Mouse (Mus musculus): Measurements from ENCODE around the gene Mog. TPM values are rescaled to one million over a fixed set of nuclear protein-coding genes. Genes with fewer than 3 reads are reported as not detected.

The Mog gene
- total RNA-seq (2014; fragmentation: Nextera tagmentation) = not detected in 2 replicates
- not detected in 2 replicates for total RNA-seq (2017)

- peak; percentile 74 for ATAC-seq (replicated peaks; ENCODE audit: poor library complexity, severe bottlenecking)
These were observed at the start of gene Mog for GRCm38 (mm10) chr17:37022628-37023576. TSS of gene Mog (minus strand) at chr17:37023398.

DNA sequence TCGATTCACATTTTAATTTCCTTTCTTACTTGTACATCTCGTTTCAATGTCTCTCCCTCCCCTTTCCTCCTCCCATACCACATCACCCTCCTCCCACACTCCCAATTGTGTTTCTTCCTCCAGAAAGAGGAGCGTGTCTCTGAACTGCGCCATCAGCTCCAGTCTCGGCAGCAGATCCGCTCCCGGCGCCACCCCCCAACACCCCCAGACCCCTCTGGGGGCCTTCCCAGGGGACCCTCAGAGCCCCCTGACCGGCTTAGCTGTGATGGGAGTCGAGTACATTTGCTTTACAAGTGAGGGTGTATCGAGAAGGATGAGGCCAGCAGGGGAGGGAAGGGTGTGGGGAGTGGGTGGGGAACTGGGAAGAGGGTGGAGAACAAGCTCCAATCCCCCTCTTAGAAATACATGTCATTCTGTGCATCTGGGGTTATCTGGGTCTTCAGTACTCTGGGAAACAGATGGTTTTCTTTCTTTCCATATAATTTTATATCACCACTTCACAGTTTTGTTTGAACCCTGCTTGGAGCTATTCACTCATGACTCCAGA, 49.6 kb upstream of the Mog start:
- ATAC-seq (replicated peaks; ENCODE audit: poor library complexity, severe bottlenecking) = no peak

- ATAC-seq (replicated peaks; ENCODE audit: poor library complexity, severe bottlenecking) = no peak
These were observed 49.0 kb upstream of the Mog start for GRCm38 (mm10) chr17:37072080-37072729.

- ATAC-seq (replicated peaks; ENCODE audit: poor library complexity, severe bottlenecking) = no peak
These were observed 46.9 kb upstream of the Mog start for GRCm38 (mm10) chr17:37070121-37070520.

DNA sequence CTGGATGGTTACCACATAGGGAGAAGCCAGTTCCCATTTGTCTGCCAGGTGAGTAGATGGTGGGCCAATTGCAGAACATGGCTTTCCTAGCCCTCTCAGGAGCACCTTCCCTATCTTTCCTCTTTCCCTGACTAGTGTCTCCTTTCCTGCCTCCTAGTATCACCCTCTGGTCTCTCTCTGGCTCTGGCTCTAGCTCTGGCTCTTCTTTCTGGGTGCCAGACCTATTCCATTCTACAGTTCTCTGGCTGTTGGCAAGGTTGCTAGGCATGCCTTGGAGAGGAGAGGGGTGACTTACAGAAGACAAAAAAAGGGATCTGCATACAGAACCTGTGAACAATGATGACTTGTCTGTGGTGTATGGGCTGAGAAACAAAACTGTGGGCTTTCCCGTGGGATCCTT, 44.7 kb upstream of the Mog start:
- no peak for ATAC-seq (replicated peaks; ENCODE audit: poor library complexity, severe bottlenecking)

- ATAC-seq (replicated peaks; ENCODE audit: poor library complexity, severe bottlenecking) = no peak
These were observed 42.8 kb upstream of the Mog start for GRCm38 (mm10) chr17:37065993-37066392.

- ATAC-seq (replicated peaks; ENCODE audit: poor library complexity, severe bottlenecking) = no peak
These were observed 40.7 kb upstream of the Mog start for GRCm38 (mm10) chr17:37063686-37064495.

- ATAC-seq (replicated peaks; ENCODE audit: poor library complexity, severe bottlenecking) = no peak
These were observed 39.9 kb upstream of the Mog start for GRCm38 (mm10) chr17:37063063-37063462.

DNA sequence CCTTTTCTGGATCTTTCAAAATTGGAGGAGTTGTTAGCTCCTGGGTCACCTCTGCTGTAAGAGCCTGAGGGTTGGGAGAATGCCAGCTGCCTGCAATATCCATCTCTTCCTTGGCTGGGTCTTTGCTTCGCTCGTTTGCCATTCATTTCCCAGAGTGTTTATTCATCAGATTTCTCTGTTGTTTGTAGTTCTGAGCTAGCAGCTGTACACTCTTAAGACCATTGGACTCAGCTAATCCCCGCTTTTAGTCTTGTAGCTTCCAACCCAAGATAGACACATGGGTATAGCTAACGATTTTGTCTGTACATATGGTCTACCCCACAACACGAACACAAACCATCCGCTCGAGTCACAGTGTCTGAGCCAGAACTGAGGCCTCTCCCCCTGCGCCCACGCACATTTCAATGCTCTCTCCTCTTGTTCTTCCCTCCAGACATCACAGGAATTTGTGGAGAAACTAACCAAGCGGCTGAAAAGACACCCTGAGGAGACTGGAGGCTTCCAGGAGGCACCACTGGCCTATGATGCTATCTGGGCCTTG, 39.0 kb upstream of the Mog start:
- ATAC-seq (replicated peaks; ENCODE audit: poor library complexity, severe bottlenecking) = no peak

GRCm38 (mm10) chr17:37061435-37061834, 38.2 kb upstream of the Mog start:
- no peak for ATAC-seq (replicated peaks; ENCODE audit: poor library complexity, severe bottlenecking)

DNA sequence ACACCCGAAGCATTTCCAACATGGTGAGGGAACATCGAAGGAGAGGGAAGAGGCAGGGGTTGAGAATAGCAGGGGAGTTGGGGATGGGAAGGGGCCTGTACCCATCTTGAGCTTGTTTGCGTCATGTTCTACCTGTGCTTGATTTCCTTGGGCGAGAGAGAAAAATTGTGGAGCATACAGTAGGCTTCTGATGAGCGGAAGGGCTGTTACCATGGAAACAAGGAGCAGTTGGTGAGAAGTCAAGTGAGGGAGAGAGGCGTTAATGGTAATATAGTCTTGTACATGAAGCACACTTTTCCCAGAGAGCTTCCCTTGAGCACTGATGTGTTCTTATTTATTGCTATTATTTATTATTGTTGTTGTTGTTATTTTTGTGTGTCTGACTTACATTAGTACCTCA, 33.8 kb upstream of the Mog start:
- no peak for ATAC-seq (replicated peaks; ENCODE audit: poor library complexity, severe bottlenecking)

GRCm38 (mm10) chr17:37051745-37052144, 28.5 kb upstream of the Mog start:
- ATAC-seq (replicated peaks; ENCODE audit: poor library complexity, severe bottlenecking) = peak; percentile 53

GRCm38 (mm10) chr17:37050876-37051275, 27.7 kb upstream of the Mog start:
- no peak for ATAC-seq (replicated peaks; ENCODE audit: poor library complexity, severe bottlenecking)

GRCm38 (mm10) chr17:37050399-37050798, 27.2 kb upstream of the Mog start:
- peak; percentile 6; the same call in 1 of the 2 replicates for ATAC-seq (replicated peaks; ENCODE audit: poor library complexity, severe bottlenecking)

GRCm38 (mm10) chr17:37049570-37050310, 26.5 kb upstream of the Mog start:
- ATAC-seq (replicated peaks; ENCODE audit: poor library complexity, severe bottlenecking) = peak; percentile 18

DNA sequence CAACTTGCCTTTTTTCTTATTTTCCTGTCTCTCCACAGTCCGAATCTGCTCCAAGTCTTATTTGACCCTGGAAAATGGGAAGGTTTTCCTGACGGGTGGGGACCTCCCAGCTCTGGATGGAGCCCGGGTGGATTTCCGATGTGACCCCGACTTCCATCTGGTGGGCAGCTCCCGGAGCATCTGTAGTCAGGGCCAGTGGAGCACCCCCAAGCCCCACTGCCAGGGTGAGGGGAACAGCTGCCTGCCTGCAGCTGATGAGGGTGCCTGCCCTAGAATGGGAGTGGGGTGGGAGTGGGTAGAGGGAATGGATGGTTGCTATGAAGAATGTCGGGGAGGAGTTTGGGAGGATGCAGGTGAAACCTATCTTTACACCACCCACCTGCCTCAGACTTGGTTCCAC, 25.2 kb upstream of the Mog start:
- no peak for ATAC-seq (replicated peaks; ENCODE audit: poor library complexity, severe bottlenecking)

DNA sequence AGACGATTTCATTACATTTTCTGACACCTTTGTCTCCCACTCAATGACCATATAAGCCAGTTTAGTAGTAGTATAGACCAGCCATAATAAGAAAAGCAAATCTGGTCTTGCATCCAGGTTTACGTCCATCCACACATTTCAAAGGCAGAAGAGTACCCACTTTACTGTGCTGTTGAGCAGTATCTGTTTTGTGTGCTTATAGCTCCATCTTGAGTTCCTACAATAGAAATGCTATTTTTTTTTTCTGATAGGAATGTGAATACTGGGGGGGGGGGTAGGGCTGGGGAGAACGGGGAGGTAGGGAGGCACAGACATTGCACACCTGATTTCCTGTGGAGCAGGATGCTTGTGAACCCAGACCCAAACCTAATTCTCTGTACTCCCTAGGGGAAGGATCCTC, 24.8 kb upstream of the Mog start:
- ATAC-seq (replicated peaks; ENCODE audit: poor library complexity, severe bottlenecking) = no peak

GRCm38 (mm10) chr17:37047332-37047976, 24.3 kb upstream of the Mog start:
- no peak for ATAC-seq (replicated peaks; ENCODE audit: poor library complexity, severe bottlenecking)
